Mouse (Mus musculus) ES-E14 (cell line): ENCODE measurements around the gene Ankrd12. TPM values are rescaled to one million over a fixed set of nuclear protein-coding genes. Genes with fewer than 3 reads are reported as not detected.

Experiments used
- DNase-seq: peaks from one replicate; pipeline ENCODE4 v3.0.0-alpha.2; 2013; ENCODE audit warnings: low read depth, low spot score
- H3K27ac ChIP-seq: 2 replicates; pipeline ENCODE4 v1.5.1; 2012; ENCODE audit warnings: low read depth, mild to moderate bottlenecking, low read length, moderate library complexity, mixed read lengths; ENCODE audit not compliant: poor library complexity, insufficient read depth, severe bottlenecking
- H3K36me3 ChIP-seq: 2 replicates; pipeline ENCODE4 v1.6.1; 2012; ENCODE audit warnings: mild to moderate bottlenecking, low read length, moderate library complexity, mixed read lengths; ENCODE audit not compliant: control insufficient read depth, poor library complexity, insufficient read depth, severe bottlenecking
- H3K4me1 ChIP-seq, 2 experiments: fragments of 150-350 bp in 1 of 2; sonication (generic) in 1 of 2; 2 replicates each; pipeline ENCODE4 v1.6.1; 2012; ENCODE audit warnings: low read length in 2 of 2, mild to moderate bottlenecking in 1 of 2, mixed read lengths in 1 of 2; ENCODE audit not compliant: control insufficient read depth in 2 of 2, insufficient read depth in 2 of 2, poor library complexity in 1 of 2
- H3K4me3 ChIP-seq, 2 experiments: fragments of 150-350 bp in 1 of 2; sonication (generic) in 1 of 2; 2 replicates each; pipeline ENCODE4 v1.5.1; 2012; ENCODE audit warnings: low read length in 2 of 2, low read depth in 1 of 2, mild to moderate bottlenecking in 1 of 2, mixed read lengths in 1 of 2; ENCODE audit not compliant: insufficient read depth in 1 of 2, poor library complexity in 1 of 2, severe bottlenecking in 1 of 2
- H3K9ac ChIP-seq: 2 replicates; pipeline ENCODE4 v1.6.1; 2012; ENCODE audit warnings: low read depth, mild to moderate bottlenecking, low read length, mixed read lengths; ENCODE audit not compliant: poor library complexity, insufficient read depth, severe bottlenecking
- H3K9me3 ChIP-seq: fragments of 150-350 bp; sonication (generic); 2 replicates; pipeline ENCODE4 v1.6.1; 2012; ENCODE audit warnings: low read depth, mild to moderate bottlenecking, low read length; ENCODE audit not compliant: control insufficient read depth, insufficient read depth
- CHD2 ChIP-seq: IDR thresholded peaks from 2 replicates; pipeline ENCODE4 v1.6.1; 2014; ENCODE audit warnings: mild to moderate bottlenecking, low read depth, low read length, inconsistent platforms
- HCFC1 ChIP-seq: IDR thresholded peaks from 2 replicates; pipeline ENCODE4 v1.6.1; 2012; ENCODE audit warnings: low read length, inconsistent platforms, borderline replicate concordance; ENCODE audit not compliant: insufficient read depth
- MAFK ChIP-seq: IDR thresholded peaks from 2 replicates; pipeline ENCODE4 v1.6.1; 2014; ENCODE audit warnings: mild to moderate bottlenecking, low read depth, low read length, inconsistent platforms; ENCODE audit not compliant: insufficient read depth
- ZC3H11A ChIP-seq: IDR thresholded peaks from 2 replicates; pipeline ENCODE4 v1.6.1; 2012; ENCODE audit warnings: low read depth, mild to moderate bottlenecking, inconsistent platforms, low read length, borderline replicate concordance
- ZNF384 ChIP-seq: IDR thresholded peaks from 2 replicates; pipeline ENCODE4 v1.6.1; 2012; ENCODE audit warnings: low read depth, low read length, inconsistent platforms
- in situ Hi-C, 2 experiments: fragments of 600-800 bp; cut with MboI; formaldehyde crosslinking; loops; one replicate each; pipeline ENCODE4 v1.15.1; 2025; ENCODE audit warnings: low sequenced_read_pairs in 2 of 2, inconsistent platforms in 1 of 2; ENCODE audit not compliant: unreplicated experiment in 2 of 2
- total RNA-seq: library from RNA; depleted of rRNA; stranded (reverse); fragments of 300-350 nt; gene quantifications from 2 replicates; pipeline ENCODE4 v1.2.3, GENCODE M21; 2012

Ankrd12 gene
- total RNA-seq, 1 experiment, result 8.3 TPM

DNA sequence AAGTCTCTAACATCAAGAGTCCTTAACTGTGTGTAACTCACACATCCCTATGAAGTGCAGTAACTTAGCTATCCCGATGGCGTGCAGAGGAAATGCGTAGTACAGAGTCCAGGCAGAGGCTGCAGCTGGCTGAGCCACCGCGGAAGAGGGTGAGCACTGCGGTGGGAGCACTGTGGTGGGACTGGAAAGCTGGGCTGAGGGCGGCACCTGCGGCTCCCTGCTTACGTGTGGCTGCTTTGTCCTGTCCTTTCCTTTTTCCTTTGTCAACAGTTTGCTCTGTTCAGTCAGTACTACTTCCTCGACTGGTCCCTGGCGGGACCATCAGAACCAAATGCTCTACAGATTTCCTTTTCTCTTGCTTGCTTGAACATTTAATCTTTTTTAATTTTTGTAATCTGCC is 109.1 kb downstream of the Ankrd12 start:
- Histone ChIP-seq H3K4me3 (no peak overlapping the region), H3K36me3 (no peaks in the 10 kb centered on the region), H3K9ac (no peak overlapping the region), H3K4me1 (peaks cover 0 to 2% of the 10 kb centered on the region in 2 experiments; a peak in 1 of 4 replicates), H3K27ac (no peak overlapping the region), H3K9me3 (no peaks in the 10 kb centered on the region)
- TF ChIP-seq ZNF384 (no peak), CHD2 (no peak), MAFK (no peak), ZC3H11A (no peak), HCFC1 (no peak)
- DNase-seq, result no peak
- in situ Hi-C loops, result no loop called here

DNA sequence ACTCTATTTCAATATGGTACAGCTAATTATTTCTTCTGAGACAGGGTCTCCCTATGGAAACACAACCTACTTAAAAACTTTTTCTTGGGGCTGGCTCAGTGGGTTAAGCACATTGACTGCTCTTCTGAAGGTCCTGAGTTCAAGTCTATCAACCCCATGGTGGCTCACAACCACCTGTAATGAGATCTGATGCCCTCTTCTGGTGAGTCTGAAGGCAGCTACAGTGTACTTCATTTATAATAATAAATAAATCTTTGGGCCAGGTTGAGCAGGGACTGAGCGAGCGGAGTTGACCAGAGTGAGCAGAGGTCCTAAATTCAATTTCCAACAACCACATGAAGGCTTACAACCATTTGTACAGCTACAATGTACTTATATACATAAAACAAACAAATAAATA is 114.6 kb downstream of the Ankrd12 start:
- Histone ChIP-seq H3K9ac (no peak overlapping the region), H3K4me1 (peaks cover 0 to 8% of the 10 kb centered on the region in 2 experiments; a peak in 1 of 4 replicates), H3K4me3 (no peak overlapping the region), H3K9me3 (no peaks in the 10 kb centered on the region), H3K27ac (no peak overlapping the region), H3K36me3 (no peaks in the 10 kb centered on the region)
- no peak for DNase-seq
- in situ Hi-C loops, result no loop called here
- no peak for TF ChIP-seq HCFC1
- TF ChIP-seq CHD2, result no peak
- no peak for TF ChIP-seq MAFK
- TF ChIP-seq ZC3H11A, result no peak
- no peak for TF ChIP-seq ZNF384

DNA sequence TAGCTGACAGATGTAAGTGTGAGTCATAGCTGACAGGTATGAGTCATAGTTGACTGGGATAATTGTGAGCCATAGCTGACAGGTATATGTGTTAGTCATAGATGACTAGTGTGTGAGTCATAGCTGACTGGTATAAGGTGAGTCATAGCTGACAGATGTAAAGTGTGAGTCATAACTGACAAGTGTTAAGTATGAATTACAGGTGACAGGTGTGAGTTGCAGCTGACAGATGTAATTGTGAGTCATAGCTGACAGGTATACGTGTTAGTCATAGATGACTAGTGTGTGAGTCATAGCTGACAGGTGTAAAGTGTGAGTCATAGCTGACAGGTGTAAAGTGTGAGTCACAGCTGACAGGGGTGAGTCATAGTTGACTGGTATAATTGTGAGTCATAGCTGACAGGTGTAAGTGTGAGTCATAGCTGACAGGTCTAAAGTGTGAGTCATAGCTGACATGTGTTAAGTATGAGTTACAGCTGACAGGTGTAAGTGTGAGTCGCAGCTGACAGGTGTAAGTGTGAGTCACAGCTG is 115.2 kb downstream of the Ankrd12 start:
- Histone ChIP-seq H3K4me1 (peaks cover 0 to 10% of the 10 kb centered on the region in 2 experiments; a peak in 1 of 4 replicates), H3K27ac (no peak overlapping the region), H3K4me3 (no peak overlapping the region), H3K36me3 (no peaks in the 10 kb centered on the region), H3K9me3 (no peaks in the 10 kb centered on the region), H3K9ac (no peak overlapping the region)
- in situ Hi-C loops, result no loop called here
- TF ChIP-seq ZC3H11A, result no peak
- no peak for TF ChIP-seq ZNF384
- DNase-seq, result no peak

DNA sequence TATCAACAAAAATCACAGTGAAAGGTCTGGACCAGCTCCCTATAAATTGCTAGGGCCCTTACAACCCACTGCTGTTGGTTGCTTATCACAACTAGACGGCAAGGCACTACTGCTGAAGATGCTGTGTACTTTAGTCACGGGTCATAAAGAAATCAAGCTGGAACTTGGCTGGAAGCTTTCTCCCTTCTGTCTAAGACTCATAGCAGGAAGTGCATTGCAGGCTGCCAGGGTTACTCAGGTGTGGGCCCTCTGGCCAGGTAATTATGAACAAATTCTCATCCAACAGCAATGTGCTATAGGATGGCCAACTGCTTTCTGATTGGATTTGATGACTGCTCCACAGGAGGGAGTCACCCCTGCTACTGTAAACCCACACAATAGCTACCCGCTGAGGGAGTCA is 117.9 kb downstream of the Ankrd12 start:
- Histone ChIP-seq H3K4me3 (no peak overlapping the region), H3K4me1 (peaks cover 3 to 19% of the 10 kb centered on the region in 2 experiments; a peak in 2 of 4 replicates), H3K36me3 (no peaks in the 10 kb centered on the region), H3K9me3 (no peaks in the 10 kb centered on the region), H3K27ac (no peak overlapping the region), H3K9ac (no peak overlapping the region)
- DNase-seq, result no peak
- no peak for TF ChIP-seq ZC3H11A
- TF ChIP-seq ZNF384, result no peak
- no peak for TF ChIP-seq MAFK
- in situ Hi-C loops, result no loop called here

DNA sequence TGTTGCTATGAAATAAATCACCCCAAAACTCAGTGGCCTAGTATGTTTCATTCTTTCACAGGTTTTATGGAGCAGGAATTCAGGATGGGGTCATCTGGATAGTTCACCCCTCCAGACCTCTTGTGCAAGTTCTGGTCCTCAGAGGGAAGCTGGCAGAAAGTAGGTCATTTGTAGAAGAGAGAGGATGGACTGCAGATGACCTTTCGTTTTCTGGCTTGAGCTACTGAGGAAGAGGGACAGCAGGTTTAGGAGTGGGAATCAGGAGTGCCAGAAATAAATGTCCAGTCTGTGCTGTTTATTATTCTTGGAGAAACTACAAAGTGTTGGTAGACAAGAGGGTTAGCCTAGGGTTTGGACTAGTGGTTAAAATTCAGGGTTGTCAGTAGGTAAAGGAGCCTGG is 118.5 kb downstream of the Ankrd12 start:
- Histone ChIP-seq H3K4me3 (no peak overlapping the region), H3K9me3 (no peaks in the 10 kb centered on the region), H3K36me3 (no peaks in the 10 kb centered on the region), H3K27ac (no peak overlapping the region), H3K4me1 (peaks cover 3 to 21% of the 10 kb centered on the region in 2 experiments; a peak in 2 of 4 replicates), H3K9ac (no peak overlapping the region)
- TF ChIP-seq HCFC1, result no peak
- no peak for TF ChIP-seq ZNF384
- TF ChIP-seq ZC3H11A, result no peak
- TF ChIP-seq CHD2, result no peak
- TF ChIP-seq MAFK, result no peak
- in situ Hi-C loops, result no loop called here
- no peak for DNase-seq
